Mouse (Mus musculus) spleen, postnatal 36 days (tissue): Measurements from ENCODE around the gene Tmx1.

ENCODE experiments used
- DNase-seq, 2 experiments: peaks; one replicate each; pipeline ENCODE4 v3.0.0; 2022; ENCODE audit warnings: low spot score in 2 of 2, mixed read lengths in 1 of 2

Tmx1 gene

GRCm38 (mm10) chr12:70486716-70487480 lies 34.0 kb downstream of the Tmx1 start:
- no peak for DNase-seq

- DNase-seq = no peak
These were observed 39.5 kb downstream of the Tmx1 start for GRCm38 (mm10) chr12:70492441-70492840.

- DNase-seq = peak; percentile 16 to 24
These were observed 41.8 kb downstream of the Tmx1 start for GRCm38 (mm10) chr12:70494494-70495281.

- DNase-seq = no peak
These were observed 42.5 kb downstream of the Tmx1 start for GRCm38 (mm10) chr12:70495282-70495922.

GRCm38 (mm10) chr12:70498091-70498490 lies 45.2 kb downstream of the Tmx1 start:
- DNase-seq = no peak

- no peak for DNase-seq
These were observed 53.1 kb downstream of the Tmx1 start for GRCm38 (mm10) chr12:70505971-70506370.

- DNase-seq = no peak
These were observed 59.1 kb downstream of the Tmx1 start for GRCm38 (mm10) chr12:70512023-70512422.

GRCm38 (mm10) chr12:70512431-70512830 lies 59.5 kb downstream of the Tmx1 start:
- no peak for DNase-seq
